Mouse (Mus musculus): ENCODE measurements at regions not wholly inside any gene's neighbourhood (a gene's known extent, or its start where the extent isn't known, plus 50 kb on each side); places are given as distances from the start of the nearest gene placed in this dataset.

DNA sequence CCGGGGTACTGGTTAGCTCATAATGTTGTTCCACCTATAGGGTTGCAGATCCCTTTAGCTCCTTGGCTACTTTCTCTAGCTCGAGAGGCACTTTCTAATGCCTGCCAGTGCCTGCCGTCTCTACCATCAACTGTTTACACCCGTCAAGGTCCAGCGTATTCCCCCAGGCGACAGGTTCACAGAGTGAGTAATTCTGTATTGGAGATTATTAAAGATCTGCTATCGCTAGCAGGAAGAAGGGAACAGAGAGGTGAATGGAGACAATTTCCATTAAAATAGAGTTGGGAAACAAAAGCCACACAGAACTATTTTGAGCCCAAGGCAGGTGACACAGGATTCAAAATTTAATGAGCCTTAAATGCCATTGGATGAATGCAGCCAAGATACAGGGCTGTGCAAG, 235.2 kb downstream of the Cbln1 start:
- no peak overlapping the region for H3K27ac ChIP-seq (ENCODE audit: insufficient read depth, low read length)

DNA sequence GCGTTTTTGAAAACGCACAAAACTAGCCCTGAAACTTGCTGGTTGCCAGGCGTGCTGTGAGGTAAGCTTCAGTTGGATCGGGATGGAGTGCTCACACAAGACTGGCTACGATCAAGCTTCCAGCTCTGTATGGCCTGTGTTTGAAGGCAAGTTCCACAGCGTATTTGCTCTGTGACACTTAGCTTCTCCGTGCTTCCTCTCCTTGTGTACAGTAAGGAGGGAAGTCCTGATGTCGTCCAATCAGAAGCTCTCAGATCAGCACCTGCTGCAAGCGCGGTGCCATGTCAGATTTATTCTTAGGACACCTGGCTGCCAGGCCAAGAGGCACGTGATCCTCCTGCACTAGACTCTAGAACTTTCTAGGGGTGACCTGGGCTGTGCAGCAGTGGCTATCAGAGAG, 236.0 kb downstream of the Cbln1 start:
- TF ChIP-seq EP300 (IDR thresholded peaks at IDR 0.05; ENCODE audit: insufficient read depth, low read depth, low read length): no peak
- no peak for TF ChIP-seq CTCF (IDR thresholded peaks at IDR 0.05; ENCODE audit: low read depth, low read length)
- TF ChIP-seq POLR2A (IDR thresholded peaks at IDR 0.05; ENCODE audit: insufficient read depth, low read length): no peak
- no peak overlapping the region for H3K4me3 ChIP-seq (ENCODE audit: low read depth, low read length)
- H3K9me3 ChIP-seq (replicated peaks; ENCODE audit: control insufficient read depth, insufficient read depth, low read length, poor library complexity, severe bottlenecking): no peaks in the 10 kb centered on the region
- H3K27me3 ChIP-seq (ENCODE audit: control insufficient read depth, insufficient read depth, low read length, poor library complexity, severe bottlenecking): no peaks in the 10 kb centered on the region
- no peak overlapping the region for H3K27ac ChIP-seq (ENCODE audit: insufficient read depth, low read length)
- H3K4me1 ChIP-seq (ENCODE audit: control insufficient read depth, insufficient read depth, low read length): no peaks in the 10 kb centered on the region
- H3K36me3 ChIP-seq (ENCODE audit: control insufficient read depth, insufficient read depth, low read length, poor library complexity, severe bottlenecking): no peaks in the 10 kb centered on the region
- no peak overlapping the region for H3K9ac ChIP-seq (ENCODE audit: low read depth, poor library complexity, severe bottlenecking)

More for the DNA sequence above, 235.2 kb downstream of the Cbln1 start:
- no peaks in the 10 kb centered on the region for H3K36me3 ChIP-seq (ENCODE audit: control insufficient read depth, insufficient read depth, low read length, poor library complexity, severe bottlenecking)
- no peaks in the 10 kb centered on the region for H3K9me3 ChIP-seq (replicated peaks; ENCODE audit: control insufficient read depth, insufficient read depth, low read length, poor library complexity, severe bottlenecking)
- TF ChIP-seq CTCF (IDR thresholded peaks at IDR 0.05; ENCODE audit: low read depth, low read length) (no peak), EP300 (IDR thresholded peaks at IDR 0.05; ENCODE audit: insufficient read depth, low read depth, low read length) (no peak), POLR2A (IDR thresholded peaks at IDR 0.05; ENCODE audit: insufficient read depth, low read length) (no peak)
- H3K9ac ChIP-seq (ENCODE audit: low read depth, poor library complexity, severe bottlenecking): no peak overlapping the region
- no peaks in the 10 kb centered on the region for H3K27me3 ChIP-seq (ENCODE audit: control insufficient read depth, insufficient read depth, low read length, poor library complexity, severe bottlenecking)
- H3K4me1 ChIP-seq (ENCODE audit: control insufficient read depth, insufficient read depth, low read length): no peaks in the 10 kb centered on the region
- no peak overlapping the region for H3K4me3 ChIP-seq (ENCODE audit: low read depth, low read length)

DNA sequence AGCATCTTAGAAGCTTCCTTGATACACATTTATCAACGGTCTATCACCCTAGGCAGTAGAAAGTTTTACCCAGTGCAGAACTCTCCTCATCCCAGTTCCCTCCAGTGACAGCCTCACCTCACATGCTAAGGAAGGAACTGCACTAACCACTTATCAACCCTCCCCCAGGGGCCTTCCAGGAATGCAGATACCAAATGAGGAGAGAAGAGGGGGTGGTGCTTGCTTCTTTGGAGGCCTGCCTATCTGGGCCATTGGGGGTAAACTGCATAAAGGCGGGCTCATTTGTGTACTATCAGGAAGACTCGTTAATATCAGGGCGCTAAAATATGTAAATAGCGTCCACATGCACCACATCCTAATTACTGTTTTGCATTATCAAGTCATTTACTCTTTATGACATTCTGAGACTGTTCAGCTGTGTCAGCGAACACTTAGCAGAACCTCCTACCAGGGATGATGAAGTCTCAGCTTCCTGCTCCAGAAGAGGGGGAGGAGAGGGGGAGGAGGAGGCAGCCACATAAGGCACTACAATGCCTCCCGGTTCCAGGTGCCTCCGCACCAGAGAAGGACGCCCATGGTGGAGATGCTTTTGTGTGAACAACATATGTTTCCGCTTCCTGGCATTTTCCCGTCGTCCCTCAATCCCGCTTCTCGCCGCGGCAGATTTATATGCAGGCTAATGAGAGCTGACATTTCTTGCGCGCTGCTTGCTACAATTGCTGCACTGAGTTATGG, 236.9 kb downstream of the Cbln1 start:
- H3K9me3 ChIP-seq (replicated peaks; ENCODE audit: control insufficient read depth, insufficient read depth, low read length, poor library complexity, severe bottlenecking): no peaks in the 10 kb centered on the region
- H3K36me3 ChIP-seq (ENCODE audit: control insufficient read depth, insufficient read depth, low read length, poor library complexity, severe bottlenecking): no peaks in the 10 kb centered on the region
- no peaks in the 10 kb centered on the region for H3K27me3 ChIP-seq (ENCODE audit: control insufficient read depth, insufficient read depth, low read length, poor library complexity, severe bottlenecking)
- H3K4me1 ChIP-seq (ENCODE audit: control insufficient read depth, insufficient read depth, low read length): no peaks in the 10 kb centered on the region
- H3K4me3 ChIP-seq (ENCODE audit: low read depth, low read length): peak overlapping the region; percentile 40
- TF ChIP-seq POLR2A (IDR thresholded peaks at IDR 0.05; ENCODE audit: insufficient read depth, low read length): no peak
- TF ChIP-seq CTCF (IDR thresholded peaks at IDR 0.05; ENCODE audit: low read depth, low read length): no peak
- TF ChIP-seq EP300 (IDR thresholded peaks at IDR 0.05; ENCODE audit: insufficient read depth, low read depth, low read length): no peak
- H3K9ac ChIP-seq (ENCODE audit: low read depth, poor library complexity, severe bottlenecking): no peak overlapping the region
- no peak overlapping the region for H3K27ac ChIP-seq (ENCODE audit: insufficient read depth, low read length)

DNA sequence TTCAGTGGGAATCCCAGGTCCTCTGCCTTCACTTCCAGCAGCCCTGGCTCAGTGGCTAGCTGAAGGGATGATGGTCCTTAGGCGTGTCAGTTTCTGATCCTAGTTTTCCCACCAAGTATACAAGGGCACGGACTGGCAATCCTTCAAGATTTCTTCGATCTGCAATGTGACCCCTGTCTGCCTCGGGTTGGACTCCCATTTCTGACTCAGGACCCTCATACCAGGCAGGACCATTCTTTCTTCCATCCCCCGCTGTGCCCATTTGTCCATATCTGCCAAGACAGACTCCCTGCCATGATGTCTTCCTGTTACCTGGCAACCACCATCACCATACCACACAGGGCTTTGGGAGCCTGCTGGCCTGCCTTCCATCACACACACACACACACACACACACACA, 238.1 kb downstream of the Cbln1 start:
- no peak overlapping the region for H3K4me3 ChIP-seq (ENCODE audit: low read depth, low read length)
- no peaks in the 10 kb centered on the region for H3K27me3 ChIP-seq (ENCODE audit: control insufficient read depth, insufficient read depth, low read length, poor library complexity, severe bottlenecking)
- no peak overlapping the region for H3K27ac ChIP-seq (ENCODE audit: insufficient read depth, low read length)
- no peak for TF ChIP-seq EP300 (IDR thresholded peaks at IDR 0.05; ENCODE audit: insufficient read depth, low read depth, low read length)
- TF ChIP-seq CTCF (IDR thresholded peaks at IDR 0.05; ENCODE audit: low read depth, low read length): no peak
- no peak for TF ChIP-seq POLR2A (IDR thresholded peaks at IDR 0.05; ENCODE audit: insufficient read depth, low read length)
- no peaks in the 10 kb centered on the region for H3K4me1 ChIP-seq (ENCODE audit: control insufficient read depth, insufficient read depth, low read length)
- no peak overlapping the region for H3K9ac ChIP-seq (ENCODE audit: low read depth, poor library complexity, severe bottlenecking)
- H3K9me3 ChIP-seq (replicated peaks; ENCODE audit: control insufficient read depth, insufficient read depth, low read length, poor library complexity, severe bottlenecking): no peaks in the 10 kb centered on the region
- no peaks in the 10 kb centered on the region for H3K36me3 ChIP-seq (ENCODE audit: control insufficient read depth, insufficient read depth, low read length, poor library complexity, severe bottlenecking)

DNA sequence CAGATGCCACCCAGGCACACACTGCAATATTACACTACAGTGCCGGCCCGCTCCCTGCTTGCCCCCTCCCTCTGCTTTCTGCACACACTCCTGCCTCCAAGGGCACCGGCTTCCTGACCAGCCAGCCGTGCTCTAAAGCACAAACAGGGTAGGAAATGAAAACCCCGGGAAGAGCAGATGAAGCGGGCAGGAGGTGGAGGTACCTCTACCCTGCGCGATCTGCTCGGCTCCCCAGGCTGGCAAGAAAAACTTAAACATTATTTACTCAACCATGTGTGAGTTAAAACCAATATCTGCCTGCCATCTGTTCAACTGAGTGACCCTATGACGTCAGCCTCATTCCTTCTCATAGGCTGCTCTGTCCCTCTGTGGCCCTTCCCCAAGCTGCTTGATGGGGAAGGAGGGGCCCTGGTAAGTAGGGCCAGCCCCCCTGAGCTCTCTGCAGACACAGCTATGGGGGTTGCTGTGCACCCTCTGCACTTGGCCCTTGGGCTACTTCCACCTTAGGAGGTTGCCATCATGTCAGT, 238.5 kb downstream of the Cbln1 start:
- Histone ChIP-seq H3K4me1 (ENCODE audit: control insufficient read depth, insufficient read depth, low read length) (no peaks in the 10 kb centered on the region), H3K27ac (ENCODE audit: insufficient read depth, low read length) (no peak overlapping the region), H3K9me3 (replicated peaks; ENCODE audit: control insufficient read depth, insufficient read depth, low read length, poor library complexity, severe bottlenecking) (no peaks in the 10 kb centered on the region), H3K36me3 (ENCODE audit: control insufficient read depth, insufficient read depth, low read length, poor library complexity, severe bottlenecking) (no peaks in the 10 kb centered on the region), H3K27me3 (ENCODE audit: control insufficient read depth, insufficient read depth, low read length, poor library complexity, severe bottlenecking) (no peaks in the 10 kb centered on the region), H3K9ac (ENCODE audit: low read depth, poor library complexity, severe bottlenecking) (no peak overlapping the region), H3K4me3 (ENCODE audit: low read depth, low read length) (no peak overlapping the region)
- no peak for TF ChIP-seq CTCF (IDR thresholded peaks at IDR 0.05; ENCODE audit: low read depth, low read length)
- no peak for TF ChIP-seq POLR2A (IDR thresholded peaks at IDR 0.05; ENCODE audit: insufficient read depth, low read length)
- TF ChIP-seq EP300 (IDR thresholded peaks at IDR 0.05; ENCODE audit: insufficient read depth, low read depth, low read length): no peak

DNA sequence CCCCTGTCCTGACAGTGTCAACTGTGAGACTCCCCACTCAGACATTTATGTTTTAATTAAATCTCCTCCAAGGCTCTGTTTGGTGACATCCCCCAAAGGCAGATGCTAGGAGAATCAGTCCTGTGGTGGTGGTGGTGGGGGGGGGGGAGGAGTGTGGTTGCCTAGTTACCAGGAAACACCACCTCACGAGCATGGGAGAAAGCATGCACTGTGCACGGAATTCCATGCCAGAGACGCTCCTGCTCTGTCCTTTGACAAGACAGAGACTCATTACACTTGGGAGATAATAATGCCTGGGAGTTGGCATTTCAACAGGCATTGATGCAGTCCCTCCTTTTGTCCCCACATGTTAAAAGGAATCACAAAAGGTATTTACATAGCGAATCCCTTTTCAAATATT, 240.6 kb downstream of the Cbln1 start:
- no peak overlapping the region for H3K4me3 ChIP-seq (ENCODE audit: low read depth, low read length)
- H3K9ac ChIP-seq (ENCODE audit: low read depth, poor library complexity, severe bottlenecking): no peak overlapping the region
- no peaks in the 10 kb centered on the region for H3K4me1 ChIP-seq (ENCODE audit: control insufficient read depth, insufficient read depth, low read length)
- no peaks in the 10 kb centered on the region for H3K27me3 ChIP-seq (ENCODE audit: control insufficient read depth, insufficient read depth, low read length, poor library complexity, severe bottlenecking)
- no peak overlapping the region for H3K27ac ChIP-seq (ENCODE audit: insufficient read depth, low read length)
- H3K9me3 ChIP-seq (replicated peaks; ENCODE audit: control insufficient read depth, insufficient read depth, low read length, poor library complexity, severe bottlenecking): no peaks in the 10 kb centered on the region
- H3K36me3 ChIP-seq (ENCODE audit: control insufficient read depth, insufficient read depth, low read length, poor library complexity, severe bottlenecking): no peaks in the 10 kb centered on the region
- no peak for TF ChIP-seq POLR2A (IDR thresholded peaks at IDR 0.05; ENCODE audit: insufficient read depth, low read length)
- TF ChIP-seq CTCF (IDR thresholded peaks at IDR 0.05; ENCODE audit: low read depth, low read length): no peak
- TF ChIP-seq EP300 (IDR thresholded peaks at IDR 0.05; ENCODE audit: insufficient read depth, low read depth, low read length): no peak
